Mouse (Mus musculus) megakaryocyte-erythroid progenitor cell, adult 5 weeks (primary cell): ENCODE data around the gene Gpr55. TPM values are rescaled to one million over a fixed set of nuclear protein-coding genes. Genes with fewer than 3 reads are reported as not detected.

Experiments used
- polyA plus RNA-seq: library from polyadenylated mRNA; stranded (reverse); fragments of >175 nt; gene quantifications from 2 replicates; pipeline ENCODE4 v1.2.3, GENCODE M21; 2012

Gene Gpr55
- polyA plus RNA-seq, result 0.04 TPM in 1 of 2 replicates, not detected in the other

GRCm38 (mm10) chr1:85960873-85961272, at the start of gene Gpr55:
TSS of gene Gpr55 (minus strand) at chr1:85961007.

GRCm38 (mm10) chr1:85928057-85928687, 32.6 kb downstream of the Gpr55 start, which contains the start of gene 4933407L21Rik:
TSS of gene 4933407L21Rik (plus strand) at chr1:85928483.

GRCm38 (mm10) chr1:85894231-85894747, 66.5 kb downstream of the Gpr55 start, which contains the start of gene Itm2c:
TSS of gene Itm2c (plus strand) at chr1:85894281.

Other genes starting within 250 kb of the Gpr55 start
- 17.2 and 19.8 TPM in 2 replicates for gene A630001G21Rik, start 182.4 kb downstream of the Gpr55 start, polyA plus RNA-seq
- gene Cab39, start 167.6 kb downstream of the Gpr55 start, polyA plus RNA-seq, result 32.6 and 43.8 TPM in 2 replicates
- gene Itm2c, start 66.7 kb downstream of the Gpr55 start, polyA plus RNA-seq, result 99.1 and 113 TPM in 2 replicates
- gene 4933407L21Rik, start 32.5 kb downstream of the Gpr55 start, polyA plus RNA-seq, result 0.02 TPM in 1 of 2 replicates, not detected in the other
- gene Spata3, start 55.8 kb upstream of the Gpr55 start, polyA plus RNA-seq, result not detected in 2 replicates
- 0.08 and 0.16 TPM in 2 replicates for gene 2810459M11Rik, start 84.9 kb upstream of the Gpr55 start, polyA plus RNA-seq
- gene Psmd1, start 103.4 kb upstream of the Gpr55 start, polyA plus RNA-seq, result 21.1 and 25.8 TPM in 2 replicates
- not detected in 2 replicates for gene Htr2b, start 151.0 kb upstream of the Gpr55 start, polyA plus RNA-seq
- gene Gm21972, start 172.6 kb upstream of the Gpr55 start, polyA plus RNA-seq, result 4.1 and 5.6 TPM in 2 replicates
- gene Armc9, start 193.8 kb upstream of the Gpr55 start, polyA plus RNA-seq, result 2.4 and 3.1 TPM in 2 replicates